Mouse (Mus musculus) liver, postnatal 0 days (tissue): Measurements from ENCODE around the gene Syt3.

Experiments
- CTCF ChIP-seq: sonication (generic); IDR thresholded peaks from 2 replicates; pipeline ENCODE4 v1.5.1; 2016; ENCODE audit warnings: antibody characterized with exemption, low read depth
- EP300 ChIP-seq: IDR thresholded peaks from 2 replicates; pipeline ENCODE4 v1.6.1; 2016; ENCODE audit warnings: antibody characterized with exemption, low read depth, mild to moderate bottlenecking

DNA sequence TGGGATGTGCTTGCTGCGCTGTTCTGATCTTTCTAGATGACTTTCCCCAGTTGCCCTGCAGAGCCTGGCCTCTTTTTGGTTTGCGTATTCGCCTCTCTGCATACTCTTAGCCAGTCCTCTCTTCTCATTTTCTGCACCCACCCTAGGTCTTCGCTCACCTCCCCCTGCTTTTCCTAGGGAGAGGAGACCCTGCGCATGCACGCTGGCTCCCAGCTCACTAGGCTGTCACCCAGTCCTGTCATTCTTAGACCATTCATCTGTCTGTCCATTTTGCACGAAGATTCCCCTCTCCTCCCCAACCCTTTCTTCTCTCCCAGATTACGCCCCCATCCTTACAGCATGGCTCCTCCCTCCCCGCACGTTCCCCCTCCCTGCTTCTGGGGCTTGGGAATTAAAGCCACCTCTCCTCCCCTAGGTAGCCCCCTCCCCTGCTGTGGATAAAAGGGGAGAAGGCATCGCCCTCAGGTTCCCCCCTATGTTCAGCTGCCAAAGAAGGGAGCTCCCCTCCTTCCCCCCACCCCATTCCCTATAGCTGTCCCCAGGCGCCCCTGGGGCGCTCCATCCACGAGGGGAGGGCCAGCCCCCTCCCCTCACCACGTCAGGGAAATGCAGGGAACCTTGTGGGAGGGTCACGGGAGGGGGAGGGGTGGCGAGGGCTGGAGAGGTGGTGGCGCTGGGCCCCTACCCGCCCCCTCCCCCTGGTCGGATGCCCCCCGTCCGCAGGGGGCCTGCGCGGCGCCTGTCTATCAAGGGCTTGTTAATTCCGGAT, 24.8 kb upstream of the Syt3 start:
- TF ChIP-seq CTCF, result no peak
- no peak for TF ChIP-seq EP300
